Comparison of ENCODE assay signal across 22 mouse cellular contexts in the genomic region with DNA sequence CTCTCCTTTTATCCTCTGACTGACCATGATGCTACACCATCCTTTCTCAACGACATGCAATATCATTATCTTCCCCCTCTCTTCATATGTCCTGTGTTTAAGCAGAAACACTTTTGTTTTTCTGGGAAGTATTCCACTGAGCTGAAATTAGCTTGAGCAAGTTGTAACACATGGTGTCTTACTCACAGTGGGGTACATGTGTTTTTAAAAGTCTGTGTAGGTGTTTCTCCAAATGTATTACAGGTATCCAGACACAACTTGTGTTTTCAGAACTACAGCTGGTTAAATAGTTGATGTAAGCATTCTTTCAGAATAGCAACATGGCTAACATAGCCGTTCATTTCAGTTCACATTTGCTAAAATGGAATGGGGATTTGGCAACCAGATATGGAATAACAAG.
"Had no signal": no experiment of that assay in that cellular context is flagged by ENCODE, and none has a peak within 500 bp of the region (broad histone marks: within the 10 kb centered on the region; RNA-seq: fewer than 3 reads in every experiment).

No protein-coding gene starts in this region.

- H3K9ac ChIP-seq: forebrain, postnatal 0 days; heart, embryonic 13.5 days; heart, embryonic 15.5 days; hindbrain, embryonic 13.5 days; hindbrain, embryonic 15.5 days; limb, embryonic 13.5 days; limb, embryonic 15.5 days; liver, embryonic 12.5 days had no signal

- ATAC-seq: forebrain, postnatal 0 days; hindbrain, postnatal 0 days; intestine, embryonic 16.5 days; liver, embryonic 12.5 days had no signal

- H3K9me3 ChIP-seq: heart, embryonic 13.5 days; heart, embryonic 15.5 days; hindbrain, embryonic 13.5 days; hindbrain, embryonic 15.5 days; limb, embryonic 13.5 days; limb, embryonic 15.5 days; liver, embryonic 12.5 days had no signal

- H3K27me3 ChIP-seq: heart, embryonic 13.5 days; heart, embryonic 15.5 days; hindbrain, embryonic 13.5 days; hindbrain, embryonic 15.5 days; limb, embryonic 13.5 days; limb, embryonic 15.5 days; liver, embryonic 12.5 days had no signal

- H3K4me1 ChIP-seq: heart, embryonic 15.5 days; hindbrain, embryonic 13.5 days; hindbrain, embryonic 15.5 days; limb, embryonic 13.5 days; limb, embryonic 15.5 days; liver, embryonic 12.5 days had no signal

- DNase-seq: forebrain, postnatal 0 days; gastrocnemius, postnatal 14 days; gastrocnemius, postnatal 36 days; heart, adult 11 months; heart, adult 2 months; heart, postnatal 14 days; heart, postnatal 36 days; kidney, adult 11 months; kidney, postnatal 14 days; layer of hippocampus, postnatal 36 days; left cerebral cortex, postnatal 4 days had no signal

- H3K4me3 ChIP-seq: heart, adult 2 months; heart, embryonic 13.5 days; heart, embryonic 15.5 days; hindbrain, embryonic 13.5 days; hindbrain, embryonic 15.5 days; limb, embryonic 13.5 days; limb, embryonic 15.5 days; liver, embryonic 12.5 days had no signal

- H3K27ac ChIP-seq: heart, adult 2 months; heart, embryonic 13.5 days; heart, embryonic 15.5 days; hindbrain, embryonic 13.5 days; hindbrain, embryonic 15.5 days; hindbrain, postnatal 0 days; kidney, postnatal 0 days; limb, embryonic 13.5 days; limb, embryonic 15.5 days; liver, embryonic 12.5 days had no signal

- H3K4me2 ChIP-seq: heart, embryonic 11.5 days; heart, embryonic 13.5 days; heart, embryonic 15.5 days; hindbrain, embryonic 13.5 days; hindbrain, embryonic 15.5 days; limb, embryonic 13.5 days; limb, embryonic 15.5 days; liver, embryonic 12.5 days had no signal

- H3K36me3 ChIP-seq: heart, embryonic 13.5 days; heart, embryonic 15.5 days; hindbrain, embryonic 13.5 days; hindbrain, embryonic 15.5 days; limb, embryonic 13.5 days; limb, embryonic 15.5 days; liver, embryonic 12.5 days had no signal
